Mouse (Mus musculus) forebrain, embryonic 12.5 days (tissue): ENCODE measurements around the gene Mad2l2. TPM values are rescaled to one million over a fixed set of nuclear protein-coding genes. Genes with fewer than 3 reads are reported as not detected.

ENCODE experiments used
- ATAC-seq: fragments of 200-750 bp; cut with Nextera tagmentation; 2 replicates; pipeline ENCODE4 v1.8.0; 2017; ENCODE audit warnings: moderate TSS enrichment; ENCODE audit not compliant: low FRiP score
- H3K27ac ChIP-seq: fragments of 300-500 bp; sonication (generic); 2 replicates; pipeline ENCODE4 v1.5.1; 2016; ENCODE audit warnings: mild to moderate bottlenecking
- H3K27me3 ChIP-seq: fragments of 300-500 bp; sonication (generic); 2 replicates; pipeline ENCODE4 v1.6.1; 2016; ENCODE audit warnings: mild to moderate bottlenecking
- H3K36me3 ChIP-seq: fragments of 300-500 bp; sonication (generic); replicated peaks from 2 replicates; pipeline ENCODE4 v1.6.1; 2016; ENCODE audit warnings: mild to moderate bottlenecking
- H3K4me1 ChIP-seq: fragments of 300-500 bp; sonication (generic); 2 replicates; pipeline ENCODE4 v1.6.1; 2016
- H3K4me2 ChIP-seq: fragments of 300-500 bp; sonication (generic); 2 replicates; pipeline ENCODE4 v1.6.1; 2016; ENCODE audit warnings: mild to moderate bottlenecking, moderate library complexity
- H3K4me3 ChIP-seq: fragments of 300-500 bp; sonication (generic); replicated peaks from 2 replicates; pipeline ENCODE4 v1.5.1; 2016; ENCODE audit warnings: mild to moderate bottlenecking
- H3K9ac ChIP-seq: fragments of 300-500 bp; sonication (generic); 2 replicates; pipeline ENCODE4 v1.6.1; 2016; ENCODE audit warnings: mild to moderate bottlenecking
- H3K9me3 ChIP-seq: fragments of 300-500 bp; sonication (generic); 2 replicates; pipeline ENCODE4 v1.6.1; 2016
- WGBS: fragments of 180-500 bp; shearing (Covaris S2); methylation state at CpG from one replicate; pipeline ENCODE4 v1.1.7; 2016; 5-methylcytosine and 5-hydroxymethylcytosine counted together
- polyA plus RNA-seq: library from polyadenylated mRNA; unstranded; fragments of >200 nt; fragmentation: Nextera tagmentation; extraction: Ambion mirVana; gene quantifications from 2 replicates; pipeline ENCODE4 v1.2.1, GENCODE M21; 2016

Mad2l2 gene
- polyA plus RNA-seq, 1 experiment from 2014 or later = 76.1 TPM

GRCm38 (mm10) chr4:148091181-148091580 is 39.0 kb upstream of the Mad2l2 start:
- no peak overlapping the region for H3K4me2 ChIP-seq
- no peaks in the 10 kb centered on the region for H3K36me3 ChIP-seq
- H3K9me3 ChIP-seq = no peaks in the 10 kb centered on the region
- H3K4me1 ChIP-seq = peaks cover 28% of the 10 kb centered on the region
- no peak for ATAC-seq
- WGBS = 96% methylated on average over 1 of the region's 1 CpGs
- H3K9ac ChIP-seq = no peak overlapping the region
- H3K4me3 ChIP-seq = no peak overlapping the region
- H3K27ac ChIP-seq = no peak overlapping the region
- H3K27me3 ChIP-seq = no peaks in the 10 kb centered on the region

DNA sequence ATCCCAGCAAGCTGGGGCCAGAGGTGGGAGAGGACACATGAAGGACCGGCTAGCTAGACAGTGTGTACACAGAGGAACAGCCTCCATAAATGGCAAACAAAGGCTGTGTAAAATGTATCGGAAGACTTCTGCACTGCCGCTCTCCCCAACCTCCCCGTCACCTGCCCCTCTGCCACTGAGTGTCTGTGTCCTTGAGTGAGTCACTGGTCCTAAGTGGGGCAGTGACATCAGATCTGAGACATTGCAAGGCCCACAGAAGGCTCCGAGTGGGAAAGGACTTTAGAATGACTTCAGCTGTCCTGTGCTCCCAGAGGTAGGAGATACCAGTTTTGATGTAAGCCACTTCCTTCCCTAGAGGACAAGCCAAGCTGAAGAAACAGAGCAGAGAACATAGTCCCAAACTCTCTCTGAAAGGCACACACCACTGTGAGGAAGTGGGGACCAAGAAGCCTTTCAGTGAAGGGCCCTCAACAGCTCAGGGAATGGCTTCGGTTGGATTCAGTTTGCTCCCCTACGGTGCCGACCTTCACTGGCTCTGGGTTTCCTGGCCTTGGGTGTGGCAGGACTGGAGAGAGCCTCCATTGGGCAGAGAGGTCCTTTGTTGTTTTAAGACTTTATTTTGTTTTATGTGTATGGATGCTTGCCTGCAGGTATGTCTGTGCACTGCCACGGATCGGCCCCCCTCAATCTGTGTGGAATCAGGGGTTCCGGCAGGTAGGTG is 37.5 kb upstream of the Mad2l2 start:
- Histone ChIP-seq H3K27me3 (no peaks in the 10 kb centered on the region), H3K9ac (no peak overlapping the region), H3K4me2 (no peak overlapping the region), H3K9me3 (no peaks in the 10 kb centered on the region), H3K4me1 (peaks cover 14% of the 10 kb centered on the region), H3K36me3 (no peaks in the 10 kb centered on the region), H3K27ac (no peak overlapping the region), H3K4me3 (no peak overlapping the region)
- ATAC-seq = no peak
- 89% methylated on average over 11 of the region's 11 CpGs for WGBS

DNA sequence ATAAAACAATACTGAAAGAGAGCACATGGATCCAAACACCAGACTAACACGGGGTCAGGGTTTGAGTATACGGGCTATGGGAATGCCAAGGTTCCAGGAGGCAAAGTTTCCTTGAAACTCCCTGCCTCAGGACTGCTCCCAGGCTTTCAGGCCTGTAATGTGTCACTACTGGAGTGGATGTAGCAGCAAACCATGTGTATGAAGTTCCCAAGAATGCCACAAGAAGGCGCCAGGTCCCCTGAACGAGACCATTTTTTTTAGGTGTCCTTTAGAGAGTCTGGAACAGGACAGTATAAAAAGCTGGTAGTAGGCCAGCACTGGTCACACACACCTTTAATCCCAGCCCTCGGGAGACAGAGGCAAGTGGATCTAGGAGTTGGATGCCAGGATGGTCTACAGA is 36.0 kb upstream of the Mad2l2 start:
- no peak for ATAC-seq
- Histone ChIP-seq H3K27ac (no peak overlapping the region), H3K4me2 (no peak overlapping the region), H3K9ac (no peak overlapping the region), H3K9me3 (no peaks in the 10 kb centered on the region), H3K36me3 (no peaks in the 10 kb centered on the region), H3K27me3 (no peaks in the 10 kb centered on the region), H3K4me3 (no peak overlapping the region), H3K4me1 (peaks cover 1% of the 10 kb centered on the region; the same call in 1 of the 2 replicates)
- 80% methylated on average over 5 of the region's 5 CpGs for WGBS

DNA sequence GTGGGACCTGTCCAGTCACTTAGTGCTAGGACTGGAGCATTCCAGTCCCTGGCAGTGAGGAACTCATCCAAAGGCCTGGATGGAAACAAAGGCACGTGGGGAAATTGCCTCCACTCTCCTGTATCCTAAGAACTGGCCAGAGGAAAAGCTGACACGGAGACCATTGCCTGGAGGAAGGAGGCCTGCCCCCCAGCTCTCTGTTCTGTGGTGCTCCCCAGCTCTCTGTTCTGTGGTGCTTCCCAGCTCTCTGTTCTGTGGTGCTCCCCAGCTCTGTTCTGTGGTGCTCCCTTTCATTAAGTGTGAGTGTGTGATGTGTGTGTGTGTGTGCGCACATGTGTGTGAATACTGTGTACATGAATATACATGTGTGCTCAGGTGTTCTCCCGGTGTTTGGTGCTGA is 35.1 kb upstream of the Mad2l2 start:
- H3K9me3 ChIP-seq = no peaks in the 10 kb centered on the region
- no peak overlapping the region for H3K27ac ChIP-seq
- no peak overlapping the region for H3K9ac ChIP-seq
- H3K27me3 ChIP-seq = no peaks in the 10 kb centered on the region
- no peak overlapping the region for H3K4me2 ChIP-seq
- no peak overlapping the region for H3K4me3 ChIP-seq
- 81% methylated on average over 4 of the region's 4 CpGs for WGBS
- no peaks in the 10 kb centered on the region for H3K36me3 ChIP-seq
- ATAC-seq = no peak
- H3K4me1 ChIP-seq = no peaks in the 10 kb centered on the region

GRCm38 (mm10) chr4:148097936-148098335 is 32.2 kb upstream of the Mad2l2 start:
- H3K27ac ChIP-seq = no peak overlapping the region
- H3K9me3 ChIP-seq = no peaks in the 10 kb centered on the region
- no peak overlapping the region for H3K4me3 ChIP-seq
- H3K27me3 ChIP-seq = peaks cover 7% of the 10 kb centered on the region; the same call in 1 of the 2 replicates
- H3K4me1 ChIP-seq = peaks cover 14% of the 10 kb centered on the region
- no peak overlapping the region for H3K9ac ChIP-seq
- no peak for ATAC-seq
- no peak overlapping the region for H3K4me2 ChIP-seq
- WGBS = 83% methylated on average over 2 of the region's 2 CpGs
- H3K36me3 ChIP-seq = no peaks in the 10 kb centered on the region

- no peak for ATAC-seq
- Histone ChIP-seq H3K36me3 (no peaks in the 10 kb centered on the region), H3K4me1 (peaks cover 14% of the 10 kb centered on the region), H3K27me3 (peaks cover 7% of the 10 kb centered on the region; the same call in 1 of the 2 replicates), H3K9ac (no peak overlapping the region), H3K9me3 (no peaks in the 10 kb centered on the region), H3K4me3 (no peak overlapping the region), H3K27ac (no peak overlapping the region), H3K4me2 (no peak overlapping the region)
- 86% methylated on average over 3 of the region's 3 CpGs for WGBS
Observed at GRCm38 (mm10) chr4:148098666-148099065, 31.5 kb upstream of the Mad2l2 start.

DNA sequence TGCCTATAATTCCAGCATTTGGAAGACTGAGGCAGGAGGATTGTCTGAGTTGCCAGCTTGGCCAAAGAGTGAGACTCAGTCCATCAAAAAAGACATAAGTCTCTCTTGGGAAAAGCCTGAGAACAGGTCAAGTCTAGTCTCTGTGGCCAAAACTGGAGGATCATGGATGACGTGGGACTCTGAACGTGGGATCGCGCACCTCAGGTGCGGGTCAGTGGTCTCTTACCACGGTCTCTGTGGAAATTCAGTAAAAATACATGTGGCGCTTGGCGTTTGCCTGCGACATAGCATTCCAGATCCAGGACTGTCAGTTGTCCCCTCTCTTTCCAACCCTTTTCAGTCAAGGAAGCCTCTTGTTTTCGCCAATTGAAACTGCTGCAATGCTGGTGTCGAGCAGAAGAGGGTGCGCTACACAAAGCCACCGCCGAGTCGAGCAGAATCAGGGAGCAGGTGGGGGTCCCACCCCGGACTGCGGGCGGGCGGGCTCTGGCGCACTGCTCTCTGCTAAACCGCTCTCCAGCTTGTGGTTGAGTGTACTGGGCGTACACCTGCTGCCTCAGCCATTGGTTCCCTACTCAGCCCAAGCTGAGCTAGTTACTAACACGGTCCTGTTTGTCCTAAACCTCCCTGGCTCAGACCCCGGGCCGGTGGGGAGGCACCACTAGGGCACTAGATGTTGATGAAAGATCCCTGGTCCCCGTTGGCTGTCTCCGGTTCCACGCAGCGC is 28.2 kb upstream of the Mad2l2 start:
- H3K9me3 ChIP-seq = no peaks in the 10 kb centered on the region
- ATAC-seq = peak; percentile 92
- WGBS = 16% methylated on average over 29 of the region's 29 CpGs

DNA sequence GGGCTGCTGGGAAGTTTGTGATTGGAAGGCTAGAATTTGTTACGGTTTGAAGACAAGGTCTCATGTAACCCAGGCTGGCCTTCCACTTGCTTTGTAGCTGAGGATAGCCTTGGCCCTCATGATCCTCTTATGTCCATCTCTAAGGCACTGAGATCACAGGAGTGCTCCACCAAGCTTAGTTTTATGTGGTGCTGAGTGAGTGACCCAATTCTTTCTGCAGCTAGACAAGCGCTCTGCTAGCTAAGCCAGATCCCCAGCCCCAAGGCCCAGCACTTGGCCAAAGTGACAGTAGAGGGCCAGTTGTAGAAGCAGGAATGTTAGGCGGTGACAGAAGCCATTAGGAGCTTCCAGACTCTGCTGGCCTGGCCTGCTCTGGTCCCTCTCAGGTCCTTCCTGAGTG is 26.0 kb upstream of the Mad2l2 start:
- Histone ChIP-seq H3K27me3 (peaks cover 7% of the 10 kb centered on the region; the same call in 1 of the 2 replicates), H3K9ac (no peak overlapping the region), H3K27ac (no peak overlapping the region), H3K36me3 (no peaks in the 10 kb centered on the region; the same call in none of the 2 replicates), H3K9me3 (no peaks in the 10 kb centered on the region), H3K4me2 (no peak overlapping the region), H3K4me1 (peaks cover 14% of the 10 kb centered on the region), H3K4me3 (no peak overlapping the region)
- ATAC-seq = no peak
- 95% methylated on average over 3 of the region's 3 CpGs for WGBS

More for the DNA sequence above, 28.2 kb upstream of the Mad2l2 start:
- peaks cover 14% of the 10 kb centered on the region for H3K4me1 ChIP-seq
- H3K27me3 ChIP-seq = peaks cover 7% of the 10 kb centered on the region; the same call in 1 of the 2 replicates
- no peaks in the 10 kb centered on the region; the same call in 1 of the 2 replicates for H3K36me3 ChIP-seq
- H3K4me3 ChIP-seq = peak overlapping the region; percentile 24
- peak overlapping the region; percentile 48 for H3K4me2 ChIP-seq
- H3K27ac ChIP-seq = peak overlapping the region; percentile 39
- H3K9ac ChIP-seq = peak overlapping the region; percentile 26; the same call in 1 of the 2 replicates

GRCm38 (mm10) chr4:148107621-148108291 is 22.4 kb upstream of the Mad2l2 start:
- no peaks in the 10 kb centered on the region for H3K4me1 ChIP-seq
- H3K9ac ChIP-seq = no peak overlapping the region
- no peaks in the 10 kb centered on the region for H3K9me3 ChIP-seq
- 81% methylated on average over 22 of the region's 22 CpGs for WGBS
- H3K27ac ChIP-seq = 0 out of 2 replicates have a peak overlapping the region, but pooled peaks have one; percentile 54
- peaks cover 6% of the 10 kb centered on the region for H3K36me3 ChIP-seq
- H3K4me3 ChIP-seq = no peak overlapping the region
- H3K27me3 ChIP-seq = no peaks in the 10 kb centered on the region
- no peak for ATAC-seq
- H3K4me2 ChIP-seq = no peak overlapping the region

DNA sequence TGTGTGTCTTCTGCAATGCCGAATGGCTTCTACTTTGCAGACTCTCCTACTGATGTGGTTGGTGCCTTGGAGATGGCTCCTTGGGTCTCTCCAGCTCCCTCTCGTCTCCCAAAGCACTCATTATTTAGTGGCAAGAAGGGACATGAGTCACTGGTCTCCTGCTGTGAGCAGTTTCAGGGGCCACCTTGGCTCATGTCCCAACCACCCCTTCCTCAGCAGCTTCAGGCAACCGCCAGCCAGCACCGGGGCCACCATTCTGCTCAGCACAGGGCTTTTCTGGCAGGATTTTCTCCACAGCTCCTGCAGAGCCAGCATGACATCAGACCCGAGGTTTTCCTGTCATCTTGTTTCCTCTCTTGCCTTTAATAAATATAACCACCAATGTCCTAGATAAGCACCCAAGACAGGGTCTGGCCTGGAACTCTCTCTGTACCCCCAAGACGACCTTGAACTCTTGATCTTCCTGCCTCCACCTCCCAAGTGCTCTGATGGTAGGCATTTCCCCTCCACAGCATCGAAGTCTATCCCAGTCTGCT is 21.6 kb upstream of the Mad2l2 start:
- H3K36me3 ChIP-seq = peaks cover 6% of the 10 kb centered on the region
- no peak overlapping the region for H3K9ac ChIP-seq
- H3K4me2 ChIP-seq = no peak overlapping the region
- 69% methylated on average over 7 of the region's 7 CpGs for WGBS
- no peaks in the 10 kb centered on the region for H3K27me3 ChIP-seq
- no peak overlapping the region for H3K4me3 ChIP-seq
- ATAC-seq = no peak
- H3K27ac ChIP-seq = no peak overlapping the region
- no peaks in the 10 kb centered on the region for H3K4me1 ChIP-seq
- no peaks in the 10 kb centered on the region for H3K9me3 ChIP-seq

- Histone ChIP-seq H3K27me3 (no peaks in the 10 kb centered on the region), H3K36me3 (peaks cover 6% of the 10 kb centered on the region), H3K27ac (no peak overlapping the region), H3K4me3 (no peak overlapping the region), H3K4me1 (no peaks in the 10 kb centered on the region), H3K9me3 (no peaks in the 10 kb centered on the region), H3K9ac (no peak overlapping the region), H3K4me2 (no peak overlapping the region)
- WGBS = 85% methylated on average over 5 of the region's 5 CpGs
- no peak for ATAC-seq
Observed at GRCm38 (mm10) chr4:148109215-148109614, 21.0 kb upstream of the Mad2l2 start.

GRCm38 (mm10) chr4:148112519-148112918 is 17.7 kb upstream of the Mad2l2 start:
- Histone ChIP-seq H3K27me3 (0 out of 2 replicates have a peak, but pooled peaks cover 8% of the 10 kb centered on the region), H3K9ac (no peak overlapping the region), H3K27ac (no peak overlapping the region), H3K4me2 (no peak overlapping the region), H3K4me3 (no peak overlapping the region), H3K36me3 (peaks cover 6% of the 10 kb centered on the region), H3K4me1 (peaks cover 11% of the 10 kb centered on the region), H3K9me3 (no peaks in the 10 kb centered on the region; the same call in 1 of the 2 replicates)
- no peak for ATAC-seq
- WGBS = 88% methylated on average over 12 of the region's 12 CpGs
